Mouse (Mus musculus) limb, embryonic 10.5 days (tissue): Measurements from ENCODE around the gene Fam151b. TPM values are rescaled to one million over a fixed set of nuclear protein-coding genes. Genes with fewer than 3 reads are reported as not detected.
A peak's percentile ranks its signal among the peaks of the same experiment; 100 is the strongest.

Experiments used
- DNase-seq: peaks from one replicate; pipeline ENCODE4 v3.0.0-alpha.2; 2017; ENCODE audit warnings: low spot score
- H3K27ac ChIP-seq: fragments of 300-500 bp; sonication (generic); 2 replicates; pipeline ENCODE4 v1.5.1; 2016; ENCODE audit warnings: mild to moderate bottlenecking
- H3K27me3 ChIP-seq: fragments of 300-500 bp; sonication (generic); 2 replicates; pipeline ENCODE4 v1.6.1; 2016; ENCODE audit warnings: low read depth, mild to moderate bottlenecking; ENCODE audit not compliant: poor library complexity, severe bottlenecking
- H3K36me3 ChIP-seq: fragments of 300-500 bp; sonication (generic); 2 replicates; pipeline ENCODE4 v1.6.1; 2016; ENCODE audit warnings: mild to moderate bottlenecking, moderate library complexity
- H3K4me1 ChIP-seq: fragments of 300-500 bp; sonication (generic); 2 replicates; pipeline ENCODE4 v1.6.1; 2016
- H3K4me3 ChIP-seq: fragments of 300-500 bp; sonication (generic); 2 replicates; pipeline ENCODE4 v1.5.1; 2016; ENCODE audit warnings: mild to moderate bottlenecking, moderate library complexity
- H3K9me3 ChIP-seq: fragments of 300-500 bp; sonication (generic); replicated peaks from 2 replicates; pipeline ENCODE4 v1.6.1; 2016; ENCODE audit warnings: mild to moderate bottlenecking
- WGBS: fragments of 180-500 bp; shearing (Covaris S2); methylation state at CpG from one replicate; pipeline ENCODE4 v1.1.7; 2016; 5-methylcytosine and 5-hydroxymethylcytosine counted together
- polyA plus RNA-seq: library from polyadenylated mRNA; unstranded; fragments of >200 nt; fragmentation: Nextera tagmentation; extraction: Ambion mirVana; gene quantifications from 2 replicates; pipeline ENCODE4 v1.2.1, GENCODE M21; 2016

Gene Fam151b
- polyA plus RNA-seq, 1 experiment from 2014 or later = 0.13 TPM

DNA sequence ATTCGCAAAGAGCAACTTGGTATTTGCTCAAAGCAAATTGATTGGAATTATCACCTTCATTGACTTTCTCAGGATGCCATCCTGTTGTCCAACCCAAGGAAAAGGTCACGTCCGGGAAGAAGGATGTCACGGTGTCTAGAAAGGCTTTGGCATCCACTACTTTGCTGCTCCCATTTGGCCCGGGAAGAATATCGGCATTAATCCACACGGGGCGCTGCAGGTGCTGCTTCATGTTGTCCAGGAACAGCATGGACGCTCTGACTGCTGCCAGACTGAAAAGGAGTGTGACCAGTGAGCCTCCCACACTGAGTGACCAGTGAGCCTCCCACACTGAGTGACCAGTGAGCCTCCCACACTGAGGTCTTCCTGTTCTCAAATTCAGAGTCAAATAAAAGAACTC lies 15.9 kb downstream of the Fam151b start:
- Histone ChIP-seq H3K4me1 (no peaks in the 10 kb centered on the region), H3K9me3 (no peaks in the 10 kb centered on the region), H3K27ac (no peak overlapping the region), H3K4me3 (no peak overlapping the region), H3K27me3 (no peaks in the 10 kb centered on the region), H3K36me3 (no peaks in the 10 kb centered on the region)
- WGBS = 78% methylated on average over 9 of the region's 9 CpGs
- no peak for DNase-seq

DNA sequence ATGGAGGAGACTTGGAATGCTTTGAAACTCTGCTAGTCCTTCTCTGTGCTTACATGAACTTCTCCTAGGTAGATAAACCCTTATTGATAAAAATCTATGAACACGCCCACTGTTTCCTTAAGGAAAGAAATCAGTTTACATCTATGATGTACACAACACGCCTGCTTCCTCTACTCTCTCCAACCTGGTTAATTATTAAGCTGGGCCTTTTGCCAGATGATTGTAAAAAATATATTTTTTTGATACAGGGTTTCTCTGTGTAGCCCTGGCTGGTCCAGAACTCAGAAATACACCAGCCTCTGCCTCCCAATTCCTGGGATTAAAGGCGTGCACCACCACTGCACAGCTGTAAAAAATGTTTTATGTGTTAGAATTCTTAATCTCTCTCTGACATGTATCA lies 19.1 kb downstream of the Fam151b start:
- H3K4me1 ChIP-seq = no peaks in the 10 kb centered on the region
- no peak for DNase-seq
- H3K4me3 ChIP-seq = no peak overlapping the region
- H3K27me3 ChIP-seq = no peaks in the 10 kb centered on the region
- H3K36me3 ChIP-seq = no peaks in the 10 kb centered on the region
- WGBS = 94% methylated on average over 3 of the region's 3 CpGs
- H3K27ac ChIP-seq = no peak overlapping the region
- no peaks in the 10 kb centered on the region for H3K9me3 ChIP-seq

DNA sequence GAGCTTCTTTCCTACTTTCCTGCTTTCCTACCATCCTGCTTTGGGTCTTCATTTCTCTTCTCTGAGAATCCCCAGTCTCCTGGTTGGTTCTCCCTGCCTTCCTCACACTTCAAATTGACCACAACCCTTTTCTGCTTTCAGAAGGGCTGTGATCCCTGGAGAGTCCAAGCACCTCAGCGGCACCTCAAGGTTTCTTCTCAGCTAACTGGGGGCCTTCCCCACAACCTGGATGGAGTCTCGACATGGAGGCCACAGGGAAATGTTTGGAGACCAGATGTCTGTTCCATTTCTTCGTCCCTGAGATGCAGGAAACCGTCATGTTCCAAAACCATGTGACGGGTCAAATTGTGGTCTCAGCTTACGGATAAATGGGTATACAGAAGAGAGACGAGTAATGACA lies 36.9 kb downstream of the Fam151b start:
- H3K27me3 ChIP-seq = no peaks in the 10 kb centered on the region
- H3K36me3 ChIP-seq = no peaks in the 10 kb centered on the region
- no peaks in the 10 kb centered on the region for H3K4me1 ChIP-seq
- no peak for DNase-seq
- H3K4me3 ChIP-seq = no peak overlapping the region
- no peak overlapping the region for H3K27ac ChIP-seq
- H3K9me3 ChIP-seq = no peaks in the 10 kb centered on the region
- WGBS = 89% methylated on average over 7 of the region's 7 CpGs

DNA sequence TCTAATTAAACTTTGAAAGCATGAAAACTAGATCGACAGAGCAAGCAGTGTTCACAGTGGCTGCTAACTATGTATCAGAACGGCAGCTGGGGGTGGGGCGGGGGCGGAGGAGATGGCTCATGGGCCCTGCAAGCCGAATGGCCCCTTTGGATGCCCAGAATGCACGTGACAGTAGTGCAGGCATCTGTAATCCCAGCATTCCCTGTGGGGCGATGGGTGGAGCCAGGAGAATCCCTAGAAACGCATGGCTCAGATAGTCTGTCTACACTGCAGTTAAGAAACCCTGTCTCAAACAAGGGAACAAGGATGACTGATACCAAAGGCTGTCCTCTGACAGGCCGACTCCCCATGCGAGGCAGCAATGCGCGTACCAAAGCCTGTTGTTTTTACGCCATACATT lies 43.5 kb downstream of the Fam151b start:
- Histone ChIP-seq H3K9me3 (no peaks in the 10 kb centered on the region), H3K4me3 (no peak overlapping the region), H3K27ac (no peak overlapping the region), H3K27me3 (no peaks in the 10 kb centered on the region), H3K36me3 (no peaks in the 10 kb centered on the region), H3K4me1 (no peaks in the 10 kb centered on the region)
- DNase-seq = no peak
- 76% methylated on average over 13 of the region's 13 CpGs for WGBS

DNA sequence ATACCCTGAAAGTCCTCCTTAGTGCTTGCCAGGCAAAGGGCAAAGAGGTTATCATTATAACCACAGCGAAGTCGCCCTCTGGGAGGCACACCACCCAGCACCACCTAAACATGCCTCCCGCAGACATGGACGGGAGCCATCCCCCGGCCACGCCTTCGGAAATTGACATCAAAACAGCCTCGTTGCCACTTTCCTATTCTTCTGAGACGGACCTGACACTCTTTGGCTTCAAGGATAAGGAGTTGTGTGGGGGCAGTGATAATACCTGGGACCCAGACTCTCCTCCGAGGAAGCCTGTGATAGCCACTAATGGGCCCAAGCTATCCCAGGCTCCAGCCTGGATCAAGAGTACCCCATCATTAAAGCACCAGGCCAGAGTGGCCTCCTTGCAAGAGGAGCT lies 45.2 kb downstream of the Fam151b start:
- H3K4me3 ChIP-seq = no peak overlapping the region
- DNase-seq = no peak
- H3K27ac ChIP-seq = no peak overlapping the region
- H3K9me3 ChIP-seq = no peaks in the 10 kb centered on the region
- no peaks in the 10 kb centered on the region for H3K36me3 ChIP-seq
- H3K4me1 ChIP-seq = no peaks in the 10 kb centered on the region
- WGBS = 93% methylated on average over 10 of the region's 10 CpGs
- H3K27me3 ChIP-seq = no peaks in the 10 kb centered on the region

DNA sequence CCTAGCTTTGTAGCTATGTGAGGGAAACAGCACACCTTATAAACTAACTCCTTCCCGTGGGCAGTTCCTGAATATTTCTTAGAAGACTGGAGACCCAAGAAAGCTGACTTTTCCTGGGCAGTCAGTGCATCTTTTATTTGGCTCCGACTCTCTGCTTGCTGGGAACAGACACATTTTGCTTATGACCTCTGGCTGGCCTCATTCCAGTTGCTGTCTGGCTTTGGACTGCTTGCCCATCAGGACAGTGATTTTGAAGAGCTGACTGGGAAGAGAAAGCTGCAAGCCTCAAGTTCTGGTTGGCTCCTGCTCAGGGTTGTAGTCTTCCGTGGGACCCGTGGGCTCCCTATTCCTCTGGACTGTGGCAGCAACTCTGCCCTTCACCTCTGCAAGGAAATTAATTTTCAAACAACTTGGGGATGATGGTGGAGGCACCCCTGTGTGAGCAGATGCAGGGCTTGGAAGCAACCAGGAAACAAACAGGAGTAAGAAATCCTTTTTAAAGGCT lies 56.4 kb downstream of the Fam151b start:
- WGBS = 43% methylated on average over 4 of the region's 4 CpGs
- Histone ChIP-seq H3K36me3 (no peaks in the 10 kb centered on the region), H3K27ac (no peak overlapping the region), H3K4me1 (peaks cover 15% of the 10 kb centered on the region), H3K27me3 (peaks cover 70% of the 10 kb centered on the region), H3K4me3 (no peak overlapping the region), H3K9me3 (no peaks in the 10 kb centered on the region)
- DNase-seq = no peak

DNA sequence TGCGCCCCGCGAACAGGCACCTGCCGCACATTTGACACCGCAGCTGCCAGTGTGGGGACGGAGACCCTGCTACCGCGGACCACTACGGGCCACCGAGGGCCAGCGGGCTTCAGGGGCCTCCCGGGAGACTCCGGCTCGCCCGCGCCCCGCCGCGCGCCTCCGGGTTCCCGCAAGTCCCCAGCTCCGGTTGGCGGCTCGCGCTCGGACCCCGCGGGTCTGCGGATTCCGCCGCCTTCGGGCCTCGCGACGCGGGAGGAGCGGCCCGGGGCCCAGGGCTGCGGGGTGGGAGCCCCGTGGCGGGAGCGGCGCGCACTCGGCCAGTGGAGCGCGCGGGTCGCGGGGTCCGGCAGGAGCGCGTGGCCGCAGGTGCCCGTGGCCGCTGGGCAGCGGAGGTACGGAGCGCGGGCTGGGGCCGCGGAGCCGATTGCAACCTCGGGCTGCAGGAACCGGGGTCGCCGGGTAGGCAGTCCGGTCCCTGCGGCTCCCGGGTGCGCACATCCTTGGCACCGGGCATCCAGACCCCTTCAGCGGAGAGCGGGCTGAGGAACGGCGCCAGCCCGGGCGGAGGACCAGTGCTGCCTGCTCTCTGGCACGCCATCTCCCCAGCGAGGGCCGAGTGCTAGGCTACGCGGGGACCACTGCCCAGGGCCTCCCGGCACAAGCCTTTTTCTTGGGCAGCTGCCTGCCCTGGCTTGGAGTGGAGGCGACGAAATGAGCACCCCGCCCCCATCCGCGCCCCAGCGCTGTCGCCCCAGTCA lies 57.3 kb downstream of the Fam151b start:
- H3K4me1 ChIP-seq = peaks cover 15% of the 10 kb centered on the region
- H3K4me3 ChIP-seq = peak overlapping the region; percentile 71
- H3K27ac ChIP-seq = peak overlapping the region; percentile 27
- peak; percentile 60 for DNase-seq
- H3K27me3 ChIP-seq = peaks cover 72% of the 10 kb centered on the region
- H3K36me3 ChIP-seq = no peaks in the 10 kb centered on the region
- under 1% methylated on average over 92 of the region's 92 CpGs for WGBS
- no peaks in the 10 kb centered on the region for H3K9me3 ChIP-seq

DNA sequence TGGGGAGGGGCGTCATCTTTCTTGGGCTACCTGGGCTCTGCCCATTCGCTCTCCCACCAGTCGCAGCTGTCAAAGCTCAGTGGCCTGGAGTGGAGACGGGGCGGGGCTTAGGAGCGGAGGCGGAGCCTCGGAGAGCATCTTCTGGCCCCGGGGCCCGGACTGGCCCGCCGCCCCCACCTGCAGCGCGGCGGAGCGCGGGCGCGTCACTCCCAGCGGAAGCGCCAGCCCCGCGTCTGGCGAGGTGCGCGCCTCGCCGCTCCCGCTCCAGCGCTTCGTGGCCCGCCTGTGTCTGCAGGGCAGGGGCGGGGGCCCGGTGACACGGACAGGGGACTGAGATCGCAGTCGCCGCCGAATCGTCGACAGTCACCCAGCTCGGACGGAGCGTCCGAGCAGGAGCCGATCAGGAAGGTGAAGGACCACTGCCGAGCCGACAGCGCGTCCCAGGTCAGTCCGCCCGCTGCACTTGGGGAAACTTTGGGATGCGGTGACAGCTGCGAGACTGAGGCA lies 58.0 kb downstream of the Fam151b start, which contains the start of gene Ankrd34b:
Gene Ankrd34b, plus strand, starts transcription at position 139 of the 507 bp plus-strand sequence.
- Histone ChIP-seq H3K4me3 (peak within 1 kb of the TSS; percentile 71), H3K36me3 (no peaks in the 10 kb centered on the region), H3K4me1 (peaks cover 15% of the 10 kb centered on the region), H3K27ac (peak within 1 kb of the TSS; percentile 28), H3K27me3 (peaks cover 72% of the 10 kb centered on the region), H3K9me3 (no peaks in the 10 kb centered on the region)
- peak; percentile 53 for DNase-seq
- WGBS = under 1% methylated on average over 54 of the region's 54 CpGs

DNA sequence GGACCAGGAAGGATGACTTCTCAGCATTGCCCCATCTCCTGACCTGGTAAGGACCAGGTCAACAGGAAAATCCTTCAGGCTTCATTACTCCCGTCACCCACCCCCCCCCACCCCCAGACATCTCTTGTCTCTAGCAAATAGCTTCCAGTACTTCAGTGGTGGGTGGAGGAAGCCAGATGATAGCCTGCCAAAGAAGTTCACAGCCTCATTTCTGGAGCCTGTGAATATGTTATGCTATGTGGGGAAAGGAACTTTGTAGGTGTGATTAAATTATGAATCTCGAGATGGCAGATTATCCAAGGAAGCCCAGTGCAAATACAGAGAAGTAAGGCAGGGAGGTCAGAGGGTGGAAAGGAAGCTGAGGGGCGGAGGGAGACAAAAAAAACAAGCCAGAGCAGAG lies 60.1 kb downstream of the Fam151b start:
- H3K4me3 ChIP-seq = no peak overlapping the region
- no peaks in the 10 kb centered on the region for H3K36me3 ChIP-seq
- H3K9me3 ChIP-seq = no peaks in the 10 kb centered on the region
- DNase-seq = no peak
- peaks cover 65% of the 10 kb centered on the region for H3K27me3 ChIP-seq
- H3K27ac ChIP-seq = no peak overlapping the region
- H3K4me1 ChIP-seq = peaks cover 15% of the 10 kb centered on the region
- 67% methylated on average over 3 of the region's 3 CpGs for WGBS

DNA sequence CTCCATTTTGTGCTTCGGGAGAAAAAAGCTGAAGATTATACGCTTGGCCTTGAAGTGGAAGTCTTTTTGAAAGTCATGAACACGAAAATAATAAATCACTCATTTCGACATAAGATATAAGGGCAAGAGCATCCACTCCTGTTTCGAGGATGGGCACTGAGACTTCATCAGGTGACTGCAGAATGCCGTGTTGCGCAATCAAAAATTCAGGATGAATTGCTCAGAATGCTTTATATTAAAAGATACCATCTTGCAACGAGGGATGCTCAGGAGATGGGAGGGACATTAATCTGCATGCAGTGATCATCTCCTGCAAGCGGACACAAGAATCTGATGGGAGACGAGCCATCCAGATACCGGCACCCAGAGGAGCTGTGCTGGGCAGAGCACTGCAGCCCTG lies 64.2 kb downstream of the Fam151b start:
- WGBS = 89% methylated on average over 11 of the region's 11 CpGs
- Histone ChIP-seq H3K9me3 (no peaks in the 10 kb centered on the region), H3K4me1 (no peaks in the 10 kb centered on the region), H3K4me3 (no peak overlapping the region), H3K36me3 (no peaks in the 10 kb centered on the region), H3K27ac (no peak overlapping the region), H3K27me3 (peaks cover 24% of the 10 kb centered on the region)
- no peak for DNase-seq

DNA sequence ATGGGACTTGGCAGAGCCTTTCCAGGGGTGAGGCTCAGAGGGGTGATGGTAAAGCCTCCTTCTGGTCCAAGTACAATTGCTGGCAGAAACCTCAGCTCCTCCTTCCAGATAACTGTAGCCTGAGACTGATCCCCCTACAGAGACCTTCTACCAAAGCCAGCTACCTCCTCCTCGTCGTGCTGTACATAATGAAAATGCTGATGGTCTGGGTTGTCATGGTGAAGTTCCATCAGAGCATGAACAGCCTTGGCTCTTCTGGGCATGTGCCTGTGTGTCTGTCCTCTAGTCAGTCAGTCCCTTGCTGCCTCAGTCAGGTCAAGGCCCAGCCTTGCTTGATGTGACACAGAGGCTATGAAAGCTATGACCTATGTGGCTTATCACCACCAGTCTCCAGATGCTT lies 73.3 kb downstream of the Fam151b start:
- WGBS = 85% methylated on average over 2 of the region's 2 CpGs
- Histone ChIP-seq H3K27me3 (no peaks in the 10 kb centered on the region), H3K4me1 (no peaks in the 10 kb centered on the region), H3K4me3 (no peak overlapping the region), H3K9me3 (no peaks in the 10 kb centered on the region), H3K36me3 (no peaks in the 10 kb centered on the region), H3K27ac (no peak overlapping the region)
- no peak for DNase-seq

DNA sequence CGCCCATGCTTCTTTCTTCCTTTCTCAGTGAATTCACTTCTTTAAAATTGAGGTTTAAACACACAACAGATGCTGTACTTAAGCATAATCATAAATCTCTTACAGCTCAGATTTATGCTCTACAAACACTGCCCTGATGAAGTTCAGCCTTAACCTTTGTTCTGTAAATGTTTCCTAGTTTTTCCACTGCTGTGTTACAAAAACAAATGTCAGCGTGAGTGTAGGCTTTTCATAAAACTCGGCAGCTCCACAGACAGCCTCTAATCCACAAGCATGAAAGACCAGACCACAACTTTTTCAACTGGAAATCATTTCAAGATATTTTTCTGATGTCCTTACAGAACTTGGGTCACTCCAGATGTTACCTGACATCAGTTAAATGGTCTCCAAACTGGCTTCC lies 80.3 kb downstream of the Fam151b start:
- H3K36me3 ChIP-seq = no peaks in the 10 kb centered on the region
- WGBS = 87% methylated on average over 3 of the region's 3 CpGs
- DNase-seq = no peak
- no peaks in the 10 kb centered on the region for H3K9me3 ChIP-seq
- H3K27me3 ChIP-seq = no peaks in the 10 kb centered on the region
- H3K4me3 ChIP-seq = no peak overlapping the region
- no peak overlapping the region for H3K27ac ChIP-seq
- H3K4me1 ChIP-seq = no peaks in the 10 kb centered on the region

DNA sequence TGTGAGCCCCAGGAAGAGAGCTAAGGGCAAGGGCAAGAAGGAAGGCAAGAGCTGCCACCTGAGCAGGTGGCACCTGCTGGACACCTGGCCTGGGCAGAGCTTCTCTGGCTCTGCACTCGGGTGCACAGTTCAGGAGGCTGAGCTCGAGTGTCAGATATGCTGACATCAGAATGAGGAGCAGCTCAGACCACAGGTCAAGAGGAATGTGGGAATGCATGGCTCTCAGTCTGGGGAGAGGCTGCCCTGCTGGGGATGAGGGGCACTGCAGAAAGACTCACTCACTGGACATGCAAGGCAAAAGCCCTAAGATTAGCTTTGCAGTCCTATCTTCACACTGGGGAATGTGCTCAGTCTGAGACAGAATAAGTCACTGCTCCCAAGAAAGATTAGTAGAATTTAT lies 81.8 kb downstream of the Fam151b start:
- DNase-seq = no peak
- Histone ChIP-seq H3K27me3 (no peaks in the 10 kb centered on the region), H3K4me1 (no peaks in the 10 kb centered on the region), H3K9me3 (no peaks in the 10 kb centered on the region), H3K27ac (no peak overlapping the region), H3K4me3 (no peak overlapping the region), H3K36me3 (no peaks in the 10 kb centered on the region)
- WGBS = 67% methylated on average over 2 of the region's 2 CpGs
